Mouse (Mus musculus): ENCODE measurements around the gene Mark2.

GRCm38 (mm10) chr19:7262592-7262991 lies 79.1 kb downstream of the Mark2 start:
- no peak for TF ChIP-seq CTCF (IDR thresholded peaks at IDR 0.05; ENCODE audit: control insufficient read depth, insufficient read depth, low read length)
- no peak for TF ChIP-seq POLR2A (IDR thresholded peaks at IDR 0.05; ENCODE audit: borderline replicate concordance, control insufficient read depth, low read depth, low read length)
